Mouse (Mus musculus) cerebellum, adult 8-10 months (tissue): Measurements from ENCODE around the gene Lars2.

Source experiments
- DNase-seq: peaks from one replicate; pipeline ENCODE4 v3.0.0; 2022

Lars2 gene

GRCm38 (mm10) chr9:123478586-123479195, 112.0 kb downstream of the Lars2 start, which contains the start of gene Limd1:
Gene Limd1, plus strand, starts transcription at chr9:123478706.
- DNase-seq = peak; percentile 48

- DNase-seq = no peak
These were observed 112.5 kb downstream of the Lars2 start for GRCm38 (mm10) chr9:123479196-123479669.

GRCm38 (mm10) chr9:123479876-123480252, 113.1 kb downstream of the Lars2 start:
- no peak for DNase-seq

GRCm38 (mm10) chr9:123480253-123480921, 113.7 kb downstream of the Lars2 start:
- no peak for DNase-seq

GRCm38 (mm10) chr9:123481136-123481535, 114.4 kb downstream of the Lars2 start:
- DNase-seq = no peak

- no peak for DNase-seq
These were observed 116.9 kb downstream of the Lars2 start for GRCm38 (mm10) chr9:123483598-123483997.

- no peak for DNase-seq
These were observed 118.1 kb downstream of the Lars2 start for GRCm38 (mm10) chr9:123484830-123485229.

- no peak for DNase-seq
These were observed 118.8 kb downstream of the Lars2 start for GRCm38 (mm10) chr9:123485561-123485960.

GRCm38 (mm10) chr9:123486635-123487034, 119.9 kb downstream of the Lars2 start:
- no peak for DNase-seq

- DNase-seq = no peak
These were observed 122.3 kb downstream of the Lars2 start for GRCm38 (mm10) chr9:123489073-123489472.

GRCm38 (mm10) chr9:123489727-123490343, 123.1 kb downstream of the Lars2 start:
- DNase-seq = no peak

- no peak for DNase-seq
These were observed 124.2 kb downstream of the Lars2 start for GRCm38 (mm10) chr9:123490930-123491329.

GRCm38 (mm10) chr9:123491917-123492585, 125.3 kb downstream of the Lars2 start:
- no peak for DNase-seq

- no peak for DNase-seq
These were observed 129.9 kb downstream of the Lars2 start for GRCm38 (mm10) chr9:123496665-123497064.

GRCm38 (mm10) chr9:123497906-123498305, 131.2 kb downstream of the Lars2 start:
- DNase-seq = no peak

GRCm38 (mm10) chr9:123500480-123500879, 133.8 kb downstream of the Lars2 start:
- DNase-seq = no peak

- no peak for DNase-seq
These were observed 136.6 kb downstream of the Lars2 start for GRCm38 (mm10) chr9:123503171-123503834.

- peak; percentile 64 for DNase-seq
These were observed 137.6 kb downstream of the Lars2 start for GRCm38 (mm10) chr9:123504325-123504724.

- no peak for DNase-seq
These were observed 138.9 kb downstream of the Lars2 start for GRCm38 (mm10) chr9:123505598-123505997.

GRCm38 (mm10) chr9:123506270-123507146, 139.8 kb downstream of the Lars2 start:
- no peak for DNase-seq

GRCm38 (mm10) chr9:123507380-123507779, 140.7 kb downstream of the Lars2 start:
- no peak for DNase-seq

- DNase-seq = no peak
These were observed 142.3 kb downstream of the Lars2 start for GRCm38 (mm10) chr9:123508986-123509385.
